Mouse (Mus musculus) stomach, embryonic 15.5 days (tissue): Measurements from ENCODE around the gene Hsf2bp. TPM values are rescaled to one million over a fixed set of nuclear protein-coding genes. Genes with fewer than 3 reads are reported as not detected.

ENCODE experiments used
- ATAC-seq: fragments of 200-750 bp; cut with Nextera tagmentation; 2 replicates; pipeline ENCODE4 v1.8.0; 2017; ENCODE audit warnings: low read depth, moderate number of reproducible peaks, moderate TSS enrichment; ENCODE audit not compliant: insufficient read depth, low FRiP score
- H3K27ac ChIP-seq: fragments of 300-500 bp; sonication (generic); 2 replicates; pipeline ENCODE4 v1.5.1; 2015; ENCODE audit warnings: mild to moderate bottlenecking, inconsistent platforms
- H3K27me3 ChIP-seq: fragments of 300-500 bp; sonication (generic); replicated peaks from 2 replicates; pipeline ENCODE4 v1.6.1; 2015; ENCODE audit warnings: inconsistent platforms
- H3K36me3 ChIP-seq: fragments of 300-500 bp; sonication (generic); 2 replicates; pipeline ENCODE4 v1.6.1; 2015; ENCODE audit warnings: inconsistent platforms
- H3K4me1 ChIP-seq: fragments of 300-500 bp; sonication (generic); 2 replicates; pipeline ENCODE4 v1.6.1; 2015; ENCODE audit warnings: inconsistent platforms
- H3K4me2 ChIP-seq: fragments of 300-500 bp; sonication (generic); 2 replicates; pipeline ENCODE4 v1.6.1; 2015; ENCODE audit warnings: mild to moderate bottlenecking, inconsistent platforms
- H3K4me3 ChIP-seq: fragments of 300-500 bp; sonication (generic); replicated peaks from 2 replicates; pipeline ENCODE4 v1.5.1; 2015; ENCODE audit warnings: inconsistent platforms
- H3K9ac ChIP-seq: fragments of 300-500 bp; sonication (generic); 2 replicates; pipeline ENCODE4 v1.6.1; 2015; ENCODE audit warnings: inconsistent platforms
- H3K9me3 ChIP-seq: fragments of 300-500 bp; sonication (generic); 2 replicates; pipeline ENCODE4 v1.6.1; 2016; ENCODE audit warnings: inconsistent platforms
- WGBS: fragments of 180-500 bp; shearing (Covaris S2); methylation state at CpG from one replicate; pipeline ENCODE4 v1.1.7; 2015; 5-methylcytosine and 5-hydroxymethylcytosine counted together
- polyA plus RNA-seq: library from polyadenylated mRNA; unstranded; fragments of >200 nt; fragmentation: Nextera tagmentation; extraction: Ambion mirVana; gene quantifications from 2 replicates; pipeline ENCODE4 v1.2.1, GENCODE M21; 2015

Hsf2bp gene
- polyA plus RNA-seq, 1 experiment from 2014 or later = 0.50 TPM

GRCm38 (mm10) chr17:31912881-31913662 is 123.1 kb downstream of the Hsf2bp start:
- Histone ChIP-seq H3K4me2 (no peak overlapping the region), H3K27ac (no peak overlapping the region), H3K4me3 (no peak overlapping the region), H3K4me1 (0 out of 2 replicates have a peak, but pooled peaks cover 10% of the 10 kb centered on the region), H3K9me3 (no peaks in the 10 kb centered on the region), H3K27me3 (no peaks in the 10 kb centered on the region), H3K36me3 (no peaks in the 10 kb centered on the region), H3K9ac (no peak overlapping the region)
- no peak for ATAC-seq
- 57% methylated on average over 18 of the region's 18 CpGs for WGBS

- H3K9ac ChIP-seq = no peak overlapping the region
- H3K27me3 ChIP-seq = no peaks in the 10 kb centered on the region
- 70% methylated on average over 16 of the region's 16 CpGs for whole genome bisulfite sequencing
- no peak for ATAC-seq
- H3K4me3 ChIP-seq = no peak overlapping the region
- H3K27ac ChIP-seq = peak overlapping the region; percentile 6; the same call in 1 of the 2 replicates
- no peaks in the 10 kb centered on the region for H3K36me3 ChIP-seq
- 0 out of 2 replicates have a peak, but pooled peaks cover 10% of the 10 kb centered on the region for H3K4me1 ChIP-seq
- H3K9me3 ChIP-seq = no peaks in the 10 kb centered on the region
- H3K4me2 ChIP-seq = no peak overlapping the region
These were observed 123.8 kb downstream of the Hsf2bp start for GRCm38 (mm10) chr17:31912387-31912786.

- no peaks in the 10 kb centered on the region for H3K36me3 ChIP-seq
- WGBS = 90% methylated on average over 2 of the region's 2 CpGs
These were observed 127.2 kb downstream of the Hsf2bp start for GRCm38 (mm10) chr17:31908966-31909365.

GRCm38 (mm10) chr17:31906441-31906840 is 129.7 kb downstream of the Hsf2bp start:
- H3K27me3 ChIP-seq = no peaks in the 10 kb centered on the region
- H3K9me3 ChIP-seq = no peaks in the 10 kb centered on the region
- no peak overlapping the region for H3K9ac ChIP-seq
- peaks cover 9% of the 10 kb centered on the region; the same call in 1 of the 2 replicates for H3K4me1 ChIP-seq
- 88% methylated on average over 3 of the region's 3 CpGs for WGBS
- H3K4me3 ChIP-seq = no peak overlapping the region
- H3K4me2 ChIP-seq = no peak overlapping the region
- no peak for ATAC-seq
- H3K36me3 ChIP-seq = no peaks in the 10 kb centered on the region
- peak overlapping the region; percentile 40; the same call in 1 of the 2 replicates for H3K27ac ChIP-seq

More at GRCm38 (mm10) chr17:31908966-31909365, 127.2 kb downstream of the Hsf2bp start:
- no peak overlapping the region for H3K27ac ChIP-seq
- no peaks in the 10 kb centered on the region for H3K9me3 ChIP-seq
- H3K4me1 ChIP-seq = 0 out of 2 replicates have a peak, but pooled peaks cover 10% of the 10 kb centered on the region
- no peak overlapping the region for H3K9ac ChIP-seq
- H3K4me3 ChIP-seq = no peak overlapping the region
- no peaks in the 10 kb centered on the region for H3K27me3 ChIP-seq
- H3K4me2 ChIP-seq = no peak overlapping the region
- ATAC-seq = no peak

- Histone ChIP-seq H3K27ac (peak overlapping the region; percentile 45; the same call in 1 of the 2 replicates), H3K36me3 (no peaks in the 10 kb centered on the region), H3K27me3 (no peaks in the 10 kb centered on the region), H3K9me3 (no peaks in the 10 kb centered on the region), H3K4me2 (no peak overlapping the region), H3K9ac (no peak overlapping the region), H3K4me3 (no peak overlapping the region), H3K4me1 (peaks cover 10% of the 10 kb centered on the region; the same call in 1 of the 2 replicates)
- 58% methylated on average over 10 of the region's 10 CpGs for WGBS
- no peak for ATAC-seq
These were observed 130.3 kb downstream of the Hsf2bp start for GRCm38 (mm10) chr17:31905791-31906211.

- H3K4me1 ChIP-seq = peaks cover 10% of the 10 kb centered on the region; the same call in 1 of the 2 replicates
- H3K9ac ChIP-seq = no peak overlapping the region
- no peak for ATAC-seq
- H3K4me2 ChIP-seq = no peak overlapping the region
- H3K27me3 ChIP-seq = no peaks in the 10 kb centered on the region
- no peaks in the 10 kb centered on the region for H3K9me3 ChIP-seq
- WGBS = 93% methylated on average over 9 of the region's 9 CpGs
- peak overlapping the region; percentile 45; the same call in 1 of the 2 replicates for H3K27ac ChIP-seq
- no peaks in the 10 kb centered on the region for H3K36me3 ChIP-seq
- no peak overlapping the region for H3K4me3 ChIP-seq
These were observed 130.9 kb downstream of the Hsf2bp start for GRCm38 (mm10) chr17:31905201-31905790.

- no peaks in the 10 kb centered on the region for H3K27me3 ChIP-seq
- no peak for ATAC-seq
- H3K4me1 ChIP-seq = peaks cover 10% of the 10 kb centered on the region; the same call in 1 of the 2 replicates
- H3K9ac ChIP-seq = no peak overlapping the region
- no peaks in the 10 kb centered on the region for H3K36me3 ChIP-seq
- H3K9me3 ChIP-seq = no peaks in the 10 kb centered on the region
- H3K4me2 ChIP-seq = no peak overlapping the region
- 87% methylated on average over 7 of the region's 7 CpGs for WGBS
- no peak overlapping the region for H3K4me3 ChIP-seq
- no peak overlapping the region for H3K27ac ChIP-seq
These were observed 132.1 kb downstream of the Hsf2bp start for GRCm38 (mm10) chr17:31904036-31904435.

- H3K9me3 ChIP-seq = no peaks in the 10 kb centered on the region
- no peak overlapping the region for H3K27ac ChIP-seq
- H3K4me1 ChIP-seq = peaks cover 10% of the 10 kb centered on the region; the same call in 1 of the 2 replicates
- H3K27me3 ChIP-seq = no peaks in the 10 kb centered on the region
- 81% methylated on average over 3 of the region's 3 CpGs for WGBS
- H3K4me2 ChIP-seq = no peak overlapping the region
- no peaks in the 10 kb centered on the region for H3K36me3 ChIP-seq
- no peak overlapping the region for H3K9ac ChIP-seq
- no peak for ATAC-seq
- no peak overlapping the region for H3K4me3 ChIP-seq
These were observed 133.4 kb downstream of the Hsf2bp start for GRCm38 (mm10) chr17:31902630-31903198.

GRCm38 (mm10) chr17:31901461-31902204 is 134.5 kb downstream of the Hsf2bp start:
- Histone ChIP-seq H3K27ac (no peak overlapping the region), H3K4me1 (peaks cover 17% of the 10 kb centered on the region), H3K36me3 (no peaks in the 10 kb centered on the region), H3K27me3 (no peaks in the 10 kb centered on the region), H3K4me3 (no peak overlapping the region), H3K9me3 (no peaks in the 10 kb centered on the region), H3K9ac (no peak overlapping the region), H3K4me2 (no peak overlapping the region)
- ATAC-seq = 0 out of 2 replicates have a peak, but pooled peaks have one; percentile 20
- WGBS = 34% methylated on average over 11 of the region's 11 CpGs

- Histone ChIP-seq H3K9ac (no peak overlapping the region), H3K27me3 (no peaks in the 10 kb centered on the region), H3K4me3 (no peak overlapping the region), H3K9me3 (no peaks in the 10 kb centered on the region), H3K27ac (no peak overlapping the region), H3K4me2 (no peak overlapping the region), H3K4me1 (peaks cover 17% of the 10 kb centered on the region), H3K36me3 (no peaks in the 10 kb centered on the region)
- ATAC-seq = no peak
- WGBS = 60% methylated on average over 5 of the region's 5 CpGs
These were observed 137.2 kb downstream of the Hsf2bp start for GRCm38 (mm10) chr17:31898941-31899340.

- Histone ChIP-seq H3K9ac (no peak overlapping the region), H3K4me3 (no peak overlapping the region), H3K4me2 (no peak overlapping the region), H3K27me3 (no peaks in the 10 kb centered on the region), H3K9me3 (no peaks in the 10 kb centered on the region), H3K4me1 (peaks cover 26% of the 10 kb centered on the region), H3K36me3 (no peaks in the 10 kb centered on the region), H3K27ac (peak overlapping the region; percentile 71)
- no peak for ATAC-seq
- WGBS = 71% methylated on average over 4 of the region's 4 CpGs
These were observed 138.9 kb downstream of the Hsf2bp start for GRCm38 (mm10) chr17:31897186-31897793.
